Mouse (Mus musculus) heart, adult 2 months (tissue): Measurements from ENCODE around the gene Ptprq. TPM values are rescaled to one million over a fixed set of nuclear protein-coding genes. Genes with fewer than 3 reads are reported as not detected.

Experiments used
- DNase-seq, 2 experiments: peaks; one replicate each; pipeline ENCODE4 v3.0.0; 2021
- H3K27ac ChIP-seq: fragments of 200-600 bp; 2 replicates; pipeline ENCODE4 v1.8.1; 2022
- H3K27me3 ChIP-seq: fragments of 200-500 bp; 2 replicates; pipeline ENCODE4 v1.6.1; 2012; ENCODE audit warnings: mild to moderate bottlenecking, low read length, inconsistent platforms, mixed read lengths; ENCODE audit not compliant: control insufficient read depth, insufficient read depth
- H3K36me3 ChIP-seq: fragments of 200-500 bp; 2 replicates; pipeline ENCODE4 v1.6.1; 2012; ENCODE audit warnings: low read length, inconsistent platforms; ENCODE audit not compliant: control insufficient read depth, insufficient read depth
- H3K4me1 ChIP-seq: fragments of 200-500 bp; 2 replicates; pipeline ENCODE4 v1.6.1; 2011; ENCODE audit warnings: low read length; ENCODE audit not compliant: control insufficient read depth, insufficient read depth
- H3K4me3 ChIP-seq: fragments of 200-600 bp; 2 replicates; pipeline ENCODE4 v1.8.1; 2022
- H3K79me2 ChIP-seq: fragments of 200-500 bp; replicated peaks from 2 replicates; pipeline ENCODE4 v1.6.1; 2012; ENCODE audit warnings: mild to moderate bottlenecking, inconsistent platforms, low read length, moderate library complexity, mixed read lengths; ENCODE audit not compliant: control insufficient read depth, insufficient read depth
- H3K9ac ChIP-seq: fragments of 200-500 bp; 2 replicates; pipeline ENCODE4 v1.6.1; 2012; ENCODE audit warnings: low read depth, mild to moderate bottlenecking, control low read depth, inconsistent platforms, low read length, mixed read lengths
- CTCF ChIP-seq: fragments of 200-600 bp; IDR thresholded peaks from 2 replicates; pipeline ENCODE4 v1.8.1; 2022; ENCODE audit warnings: antibody characterized with exemption, mild to moderate bottlenecking, moderate library complexity
- EP300 ChIP-seq: fragments of 200-500 bp; IDR thresholded peaks from 2 replicates; pipeline ENCODE4 v1.6.1; 2011; ENCODE audit warnings: low read depth, low read length, control low read depth; ENCODE audit not compliant: insufficient read depth
- POLR2A ChIP-seq: fragments of 200-500 bp; IDR thresholded peaks from 2 replicates; pipeline ENCODE4 v1.6.1; 2011; ENCODE audit warnings: mild to moderate bottlenecking, low read depth, low read length, control low read depth; ENCODE audit not compliant: insufficient read depth
- WGBS: fragments of 180-500 bp; shearing (Covaris S2); methylation state at CpG from one replicate; pipeline ENCODE4 v1.1.7; 2018; 5-methylcytosine and 5-hydroxymethylcytosine counted together
- intact Hi-C: fragments of 180-260 bp; cut with DNase I; formaldehyde crosslinking; loops from one replicate; pipeline ENCODE4 v1.15.1; 2025
- polyA plus RNA-seq: library from polyadenylated mRNA; depleted of rRNA; stranded (reverse); fragments of >200 nt; gene quantifications from 2 replicates; pipeline ENCODE4 v1.2.3, GENCODE M21; 2012
- total RNA-seq, 2 experiments: library from RNA; stranded (reverse); gene quantifications; 2 replicates each; pipeline ENCODE4 v1.2.3; 2021

Ptprq gene
- total and polyA plus RNA-seq, 3 experiments, result not detected

DNA sequence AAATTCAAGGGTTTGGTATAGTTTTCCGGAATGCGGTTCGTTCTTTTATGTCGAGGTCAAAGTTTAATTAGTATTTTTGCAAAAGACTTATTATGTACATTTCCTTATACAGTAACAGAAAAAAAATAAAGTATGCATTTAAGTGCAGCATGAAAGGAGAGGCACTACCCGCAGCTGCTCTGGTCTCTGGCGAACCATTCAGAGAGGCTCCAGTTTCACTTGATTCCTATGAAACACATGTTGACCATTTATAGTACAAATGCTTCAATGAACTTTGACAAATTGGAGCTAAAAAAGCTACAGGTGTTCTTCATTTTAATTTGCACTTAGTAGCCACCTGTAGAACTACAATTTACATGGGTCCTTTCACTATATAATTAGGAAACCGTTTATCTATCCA is 205.1 kb downstream of the Ptprq start:
- Histone ChIP-seq H3K9ac (no peak overlapping the region), H3K27me3 (no peaks in the 10 kb centered on the region), H3K27ac (no peak overlapping the region), H3K79me2 (no peaks in the 10 kb centered on the region), H3K36me3 (no peaks in the 10 kb centered on the region), H3K4me1 (no peaks in the 10 kb centered on the region), H3K4me3 (no peak overlapping the region)
- intact Hi-C loops, result no loop called here
- WGBS, result 85% methylated on average over 7 of the region's 7 CpGs
- TF ChIP-seq EP300 (no peak), POLR2A (no peak), CTCF (no peak)
- DNase-seq, result no peak

- DNase-seq, result no peak
Measured at GRCm38 (mm10) chr10:107506397-107506796, 213.5 kb downstream of the Ptprq start.

DNA sequence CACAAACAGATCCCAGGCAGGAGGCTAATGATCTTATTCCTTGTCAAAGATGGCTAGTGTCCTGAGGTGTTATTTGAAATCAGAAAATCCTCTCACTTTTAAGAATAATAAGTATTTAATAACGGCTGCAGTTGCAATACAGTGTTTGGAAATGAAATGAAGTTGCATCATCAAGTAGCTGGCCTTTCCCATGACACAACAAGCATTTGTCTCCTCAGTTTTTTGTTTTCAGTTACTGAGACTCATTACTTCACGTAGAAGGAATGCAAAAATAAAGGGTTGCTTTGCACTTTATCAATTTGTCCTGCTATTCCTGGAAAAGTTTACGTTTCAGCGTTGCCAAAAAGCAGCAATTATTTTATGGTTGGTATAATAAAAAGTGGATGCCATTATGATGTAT is 216.4 kb downstream of the Ptprq start:
- Histone ChIP-seq H3K9ac (no peak overlapping the region), H3K36me3 (peaks cover 2% of the 10 kb centered on the region; the same call in 1 of the 2 replicates), H3K27me3 (no peaks in the 10 kb centered on the region), H3K4me3 (no peak overlapping the region), H3K79me2 (no peaks in the 10 kb centered on the region), H3K4me1 (no peaks in the 10 kb centered on the region; the same call in 1 of the 2 replicates), H3K27ac (no peak overlapping the region; the same call in 1 of the 2 replicates)
- no peak for DNase-seq
- 56% methylated on average over 4 of the region's 4 CpGs for WGBS
- TF ChIP-seq CTCF, result no peak
- no peak for TF ChIP-seq POLR2A
- TF ChIP-seq EP300, result no peak
- intact Hi-C loops, result no loop called here

More at GRCm38 (mm10) chr10:107506397-107506796, 213.5 kb downstream of the Ptprq start:
- Histone ChIP-seq H3K9ac (no peak overlapping the region), H3K27me3 (no peaks in the 10 kb centered on the region), H3K36me3 (no peaks in the 10 kb centered on the region), H3K4me3 (no peak overlapping the region), H3K4me1 (no peaks in the 10 kb centered on the region; the same call in 1 of the 2 replicates), H3K79me2 (no peaks in the 10 kb centered on the region), H3K27ac (no peak overlapping the region)
- 78% methylated on average over 2 of the region's 2 CpGs for WGBS
- TF ChIP-seq POLR2A (no peak), CTCF (no peak), EP300 (no peak)
- intact Hi-C loops, result no loop called here

DNA sequence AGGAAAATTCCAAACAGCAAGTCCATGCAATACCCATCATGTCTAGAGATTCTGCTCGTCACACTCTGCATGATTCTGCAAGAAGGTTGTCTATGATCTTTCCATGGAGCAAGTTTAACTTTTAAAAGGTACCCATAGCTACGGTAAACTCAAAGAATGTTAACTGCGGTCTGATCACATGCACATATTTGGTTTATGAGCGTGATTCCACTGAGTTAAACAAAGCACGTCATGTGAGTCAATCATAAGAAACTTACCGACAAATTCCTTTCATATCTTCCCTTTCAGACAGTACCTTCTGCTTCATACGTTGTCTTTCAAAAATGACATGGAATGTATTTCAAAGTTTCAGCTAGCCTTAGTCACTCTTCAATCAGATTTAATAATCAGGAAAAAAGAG is 217.7 kb downstream of the Ptprq start:
- Histone ChIP-seq H3K27me3 (no peaks in the 10 kb centered on the region), H3K36me3 (peaks cover 2% of the 10 kb centered on the region; the same call in 1 of the 2 replicates), H3K9ac (no peak overlapping the region), H3K27ac (no peak overlapping the region), H3K4me3 (no peak overlapping the region), H3K79me2 (no peaks in the 10 kb centered on the region), H3K4me1 (no peaks in the 10 kb centered on the region; the same call in 1 of the 2 replicates)
- WGBS, result 85% methylated on average over 7 of the region's 7 CpGs
- intact Hi-C loops, result no loop called here
- TF ChIP-seq CTCF, result no peak
- TF ChIP-seq POLR2A, result no peak
- TF ChIP-seq EP300, result no peak
- DNase-seq, result no peak

DNA sequence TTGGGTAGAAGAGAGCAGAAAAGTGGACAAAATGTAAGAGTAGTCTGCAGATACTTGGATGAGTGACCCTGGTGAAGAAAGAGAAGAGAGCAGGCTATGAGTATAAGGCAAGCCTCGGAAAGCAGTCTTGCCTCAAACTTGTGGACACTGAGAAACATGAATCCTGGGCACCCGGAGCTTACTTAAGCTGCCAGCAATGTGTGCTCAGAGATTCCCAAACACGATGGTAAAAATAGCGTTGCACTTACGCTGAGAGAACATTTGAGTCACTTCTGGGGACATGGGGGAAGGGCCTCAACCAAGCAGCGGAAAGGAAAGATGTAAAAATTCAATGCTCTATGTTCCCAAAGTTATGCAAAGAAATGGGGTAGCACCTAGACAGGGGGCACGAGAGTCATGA is 220.2 kb downstream of the Ptprq start:
- DNase-seq, result peak; percentile 17 to 28
- Histone ChIP-seq H3K9ac (no peak overlapping the region), H3K27me3 (no peaks in the 10 kb centered on the region), H3K4me3 (no peak overlapping the region), H3K4me1 (no peaks in the 10 kb centered on the region; the same call in 1 of the 2 replicates), H3K79me2 (no peaks in the 10 kb centered on the region), H3K36me3 (peaks cover 2% of the 10 kb centered on the region; the same call in 1 of the 2 replicates), H3K27ac (peak overlapping the region; percentile 64)
- 47% methylated on average over 7 of the region's 7 CpGs for WGBS
- intact Hi-C loops, result no loop called here
- TF ChIP-seq EP300 (0 out of 2 replicates have a peak, but pooled peaks have one; percentile 23), CTCF (no peak)

- H3K27ac ChIP-seq, result no peak overlapping the region
- intact Hi-C loops, result no loop called here
- H3K9ac ChIP-seq, result no peak overlapping the region
- H3K4me1 ChIP-seq, result no peaks in the 10 kb centered on the region
- TF ChIP-seq POLR2A, result no peak
- no peak for TF ChIP-seq EP300
- no peak for TF ChIP-seq CTCF
- DNase-seq, result no peak
- WGBS, result 71% methylated on average over 1 of the region's 1 CpGs
- H3K27me3 ChIP-seq, result no peaks in the 10 kb centered on the region
- no peaks in the 10 kb centered on the region for H3K79me2 ChIP-seq
- peaks cover 2% of the 10 kb centered on the region; the same call in 1 of the 2 replicates for H3K36me3 ChIP-seq
- H3K4me3 ChIP-seq, result no peak overlapping the region
Measured at GRCm38 (mm10) chr10:107496402-107496801, 223.4 kb downstream of the Ptprq start.
